9 mouse cellular contexts compared by ENCODE assay signal in the genomic region with DNA sequence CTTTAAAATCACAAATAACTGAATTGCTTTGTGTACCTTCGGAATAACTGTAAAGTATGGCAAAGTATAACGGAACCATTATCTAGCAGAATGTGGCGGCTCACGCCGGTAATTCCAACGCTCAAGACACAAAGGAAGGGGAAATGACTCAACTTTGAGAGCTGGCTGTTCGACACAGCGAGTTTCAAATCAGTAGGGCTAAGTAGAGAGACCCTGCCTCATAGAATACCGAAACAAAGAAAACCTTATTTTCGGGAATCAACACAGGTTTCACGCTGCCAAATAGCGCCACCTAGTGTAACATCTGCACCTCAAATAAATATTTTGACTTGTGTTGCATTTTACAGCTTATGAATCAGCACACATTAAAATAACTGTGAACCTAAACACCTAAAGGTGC. TPM values are rescaled to one million over a fixed set of nuclear protein-coding genes. Genes with fewer than 3 reads are reported as not detected.
DNase-seq lines count a peak whose midpoint lies in the region; ATAC-seq and TF ChIP-seq lines count a peak whose summit lies in the region.
"Had no signal": no experiment of that assay in that cellular context is flagged by ENCODE, and none has a peak within 500 bp of the region (broad histone marks: within the 10 kb centered on the region; RNA-seq: fewer than 3 reads in every experiment).

No protein-coding gene starts in this region.

- CTCF ChIA-PET in Patski (lab: Charles Lee): interaction anchor here (0.6 to 5.9 kb wide), 31 partner anchors 9 to 272 kb away, joined by 3 to 84 read pairs (median 4); partner anchors contain the start of genes Ablim1 and Fam160b1

- no peaks in the 10 kb centered on the region for H3K27me3 ChIP-seq in kidney, postnatal 0 days (ENCODE audit: insufficient read depth, low read length)
- no peaks in the 10 kb centered on the region for H3K27me3 ChIP-seq in Patski
- no peaks in the 10 kb centered on the region for H3K27me3 ChIP-seq in intestine, embryonic 15.5 days (replicated peaks)

- DNase-seq in kidney, postnatal 0 days (ENCODE audit: low spot score): peak; percentile 57
- no peak for DNase-seq in kidney, adult 11 months
- no peak for DNase-seq in Patski (ENCODE audit: low read depth, low spot score)
- peak; percentile 55 for DNase-seq in layer of hippocampus, adult 9-10 months (ENCODE audit: low spot score)
- peak; percentile 70 for DNase-seq in retina, postnatal 1 day

- no peak overlapping the region for H3K4me3 ChIP-seq in kidney, postnatal 0 days (replicated peaks; ENCODE audit: low read depth, low read length)
- H3K4me3 ChIP-seq in intestine, embryonic 15.5 days (replicated peaks): no peak overlapping the region
- H3K4me3 ChIP-seq: heart, embryonic 15.5 days had no signal

- 72% methylated on average over 12 of the region's 12 CpGs for WGBS in kidney, postnatal 0 days
- 62% methylated on average over 12 of the region's 12 CpGs for WGBS in intestine, embryonic 15.5 days

- POLR2A ChIA-PET in Patski (lab: Charles Lee): interaction anchor here (0.6 to 0.8 kb wide), 2 partner anchors 51 to 165 kb away, joined by 3 to 4 read pairs; no protein-coding TSS in a partner anchor

- H3K27ac ChIP-seq in kidney, postnatal 0 days: no peak overlapping the region
- H3K27ac ChIP-seq in intestine, embryonic 15.5 days: no peak overlapping the region
- H3K27ac ChIP-seq: heart, embryonic 15.5 days had no signal

- in situ Hi-C loops in Patski (cut with MboI; ENCODE audit: low pct_unique_long_range_greater_than_20kb): loop anchor here (5.0 kb wide), 1 partner anchor 266 kb away; no protein-coding TSS in a partner anchor

- H3K4me2 ChIP-seq in kidney, postnatal 0 days (ENCODE audit: low read length): no peak overlapping the region
- H3K4me2 ChIP-seq in intestine, embryonic 15.5 days (replicated peaks): no peak overlapping the region
- H3K4me2 ChIP-seq: heart, embryonic 15.5 days had no signal

- no peak for ATAC-seq in kidney, postnatal 0 days (replicated peaks; ENCODE audit: low FRiP score, low read depth)
- ATAC-seq in CD4-positive, CD25-positive, alpha-beta regulatory T cell, adult 4 months: peak; percentile 58
- ATAC-seq in Patski: no peak
- ATAC-seq in common myeloid progenitor, adult 5-6 weeks (replicated peaks; ENCODE audit: low read depth, poor library complexity, severe bottlenecking): peak; percentile 35; the same call in 1 of the 2 replicates
- ATAC-seq in intestine, embryonic 15.5 days: no peak

- no peaks in the 10 kb centered on the region for H3K9me3 ChIP-seq in kidney, postnatal 0 days (replicated peaks; ENCODE audit: low read length)
- H3K9me3 ChIP-seq in intestine, embryonic 15.5 days: no peaks in the 10 kb centered on the region
- H3K9me3 ChIP-seq: heart, embryonic 15.5 days had no signal

- peak; percentile 82 for TF ChIP-seq CTCF in kidney, postnatal 0 days (IDR thresholded peaks at IDR 0.05; ENCODE audit: low read depth)
- TF ChIP-seq CTCF in Patski (IDR thresholded peaks at IDR 0.05): peak; percentile 77

- no peaks in the 10 kb centered on the region for H3K36me3 ChIP-seq in kidney, postnatal 0 days (ENCODE audit: insufficient read depth, low read length)
- H3K36me3 ChIP-seq in intestine, embryonic 15.5 days: no peaks in the 10 kb centered on the region
- H3K36me3 ChIP-seq: heart, embryonic 15.5 days had no signal

- no peak overlapping the region for H3K9ac ChIP-seq in kidney, postnatal 0 days (ENCODE audit: low read depth, low read length)
- H3K9ac ChIP-seq in intestine, embryonic 15.5 days: no peak overlapping the region
- H3K9ac ChIP-seq: heart, embryonic 15.5 days had no signal

- no peaks in the 10 kb centered on the region for H3K4me1 ChIP-seq in kidney, postnatal 0 days (replicated peaks; ENCODE audit: insufficient read depth, low read length)
- H3K4me1 ChIP-seq in intestine, embryonic 15.5 days (replicated peaks): no peaks in the 10 kb centered on the region
- H3K4me1 ChIP-seq: heart, embryonic 15.5 days had no signal

RNA-seq across cellular contexts. Expression of gene Ablim1, which starts 14.1 kb away (rescaled TPM):
- 40.5 and 41.2 TPM in 2 replicates for polyA plus RNA-seq in kidney, postnatal 0 days (2015; fragmentation: Nextera tagmentation; extraction: Ambion mirVana)
- polyA plus RNA-seq in CD4-positive, CD25-positive, alpha-beta regulatory T cell, adult 4 months (2017; shearing (Covaris generic)): 100 to 1,000 TPM; 290 to 362 TPM
- polyA plus RNA-seq in Patski (2021): 105 TPM
- total RNA-seq in common myeloid progenitor, adult 5-6 weeks (2017): 11.7 and 20.1 TPM in 2 replicates
- 28.0 and 31.2 TPM in 2 replicates for polyA plus RNA-seq in intestine, embryonic 15.5 days (2015; fragmentation: Nextera tagmentation; extraction: Ambion mirVana)

RNA-seq across cellular contexts. Expression of gene Fam160b1, which starts 31.7 kb away (rescaled TPM):
- 12.6 and 12.8 TPM in 2 replicates for polyA plus RNA-seq in kidney, postnatal 0 days (2015; fragmentation: Nextera tagmentation; extraction: Ambion mirVana)
- 1 to 10 TPM; 8.1 to 8.7 TPM for polyA plus RNA-seq in CD4-positive, CD25-positive, alpha-beta regulatory T cell, adult 4 months (2017; shearing (Covaris generic))
- polyA plus RNA-seq in Patski (2021): 21.5 TPM
- 17.1 and 22.4 TPM in 2 replicates for total RNA-seq in common myeloid progenitor, adult 5-6 weeks (2017)
- polyA plus RNA-seq in intestine, embryonic 15.5 days (2015; fragmentation: Nextera tagmentation; extraction: Ambion mirVana): 11.7 and 12.8 TPM in 2 replicates

Comparison
In these comparisons a context has a peak if more than half of its experiments do, and no peak if none do; other contexts are left out.
1. DNase-seq: peak in kidney, postnatal 0 days (single experiment), layer of hippocampus, adult 9-10 months (single experiment) and retina, postnatal 1 day (single experiment); none in kidney, adult 11 months (single experiment) and Patski (single experiment).
2. ATAC-seq: peak in CD4-positive, CD25-positive, alpha-beta regulatory T cell, adult 4 months (single experiment) and common myeloid progenitor, adult 5-6 weeks (single experiment); none in kidney, postnatal 0 days (single experiment), Patski (single experiment) and intestine, embryonic 15.5 days (single experiment).